Mouse (Mus musculus): ENCODE results near the gene Il11.

Gene Il11

GRCm38 (mm10) chr7:4743354-4743753 lies 39.3 kb downstream of the Il11 start:
- peak; percentile 73 for DNase-seq (ENCODE audit: low read depth, low spot score)

- DNase-seq (ENCODE audit: low read depth, low spot score): no peak
Observed at GRCm38 (mm10) chr7:4742482-4742819, 40.2 kb downstream of the Il11 start.

- no peak for DNase-seq (ENCODE audit: low read depth, low spot score)
Observed at GRCm38 (mm10) chr7:4741672-4742481, 40.8 kb downstream of the Il11 start.

GRCm38 (mm10) chr7:4741151-4741550 lies 41.5 kb downstream of the Il11 start:
- peak; percentile 72 for DNase-seq (ENCODE audit: low read depth, low spot score)

GRCm38 (mm10) chr7:4740309-4740727 lies 42.3 kb downstream of the Il11 start:
- no peak for DNase-seq (ENCODE audit: low read depth, low spot score)

- DNase-seq (ENCODE audit: low read depth, low spot score): peak; percentile 96
Observed at GRCm38 (mm10) chr7:4739544-4740275, 42.9 kb downstream of the Il11 start, which contains the start of gene Kmt5c. Kmt5c (plus strand) TSS chr7:4740115.

GRCm38 (mm10) chr7:4739041-4739543 lies 43.6 kb downstream of the Il11 start:
- no peak for DNase-seq (ENCODE audit: low read depth, low spot score)

- DNase-seq (ENCODE audit: low read depth, low spot score): no peak
Observed at GRCm38 (mm10) chr7:4732968-4733392, 49.7 kb downstream of the Il11 start.

GRCm38 (mm10) chr7:4731090-4731489 lies 51.6 kb downstream of the Il11 start:
- DNase-seq (ENCODE audit: low read depth, low spot score): no peak

- no peak for DNase-seq (ENCODE audit: low read depth, low spot score)
Observed at GRCm38 (mm10) chr7:4725169-4725568, 57.5 kb downstream of the Il11 start, which contains the start of gene Tmem150b. Tmem150b (minus strand) TSS chr7:4725249.

GRCm38 (mm10) chr7:4724359-4724758 lies 58.3 kb downstream of the Il11 start:
- no peak for DNase-seq (ENCODE audit: low read depth, low spot score)

- no peak for DNase-seq (ENCODE audit: low read depth, low spot score)
Observed at GRCm38 (mm10) chr7:4723508-4723907, 59.2 kb downstream of the Il11 start.

Data from c-Kit-negative CD71-positive TER-119-positive erythroid progenitor cells, embryonic 14.5 days (primary cell).